Mouse (Mus musculus): ENCODE measurements around the gene Srebf1. TPM values are rescaled to one million over a fixed set of nuclear protein-coding genes. Genes with fewer than 3 reads are reported as not detected.

The Srebf1 gene
- total and polyA plus RNA-seq, 2 experiments: 151 to 580 TPM

DNA sequence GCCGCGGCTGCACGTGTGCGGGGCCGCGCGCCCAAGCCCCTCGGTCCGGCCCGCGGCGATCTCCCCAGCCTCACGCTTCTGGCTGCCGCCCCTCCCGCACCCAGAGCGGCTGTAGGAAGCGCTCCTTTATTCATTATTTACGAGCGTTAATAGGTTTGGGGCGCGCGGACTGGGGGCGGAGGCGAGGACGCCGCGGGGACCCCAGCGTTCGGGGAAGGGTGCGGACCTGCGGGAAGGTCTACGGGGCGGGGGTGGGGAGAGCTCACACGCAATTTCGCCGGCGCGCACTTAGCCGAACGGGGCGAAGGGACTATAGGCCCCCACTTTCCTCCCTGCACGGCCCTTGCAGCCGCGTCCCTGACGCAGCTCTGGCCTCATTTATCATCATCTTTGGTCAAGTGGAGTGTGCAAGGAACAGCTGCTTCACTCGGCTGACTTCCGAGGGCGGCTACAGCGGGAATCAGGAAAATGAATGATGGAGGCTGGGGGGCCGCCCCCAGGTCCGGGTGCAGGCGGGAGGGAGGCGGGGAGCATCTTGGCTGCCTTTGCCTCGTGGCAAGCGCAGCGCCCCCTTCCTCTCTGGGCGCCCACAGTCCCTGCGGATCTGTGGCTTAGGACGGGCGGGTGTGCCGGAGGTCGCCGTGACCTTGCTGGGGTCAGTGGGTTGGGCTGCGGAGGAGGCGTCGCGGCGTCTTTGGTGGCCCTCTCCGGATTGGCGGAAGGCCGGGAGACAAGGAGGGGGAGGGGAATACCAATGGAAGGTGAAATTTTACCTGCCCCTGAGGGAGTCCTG lies 46.0 kb downstream of the Srebf1 start:
- no peak for TF ChIP-seq POLR2A (IDR thresholded peaks at IDR 0.05; ENCODE audit: extremely low read depth, insufficient read depth, low read length)
- TF ChIP-seq CTCF (IDR thresholded peaks at IDR 0.05; ENCODE audit: low read depth, low read length): no peak
- H3K79me2 ChIP-seq (ENCODE audit: control insufficient read depth, insufficient read depth, low read length): peaks cover 15% of the 10 kb centered on the region; the same call in 1 of the 2 replicates
- peaks cover 18% of the 10 kb centered on the region for H3K4me1 ChIP-seq (ENCODE audit: control insufficient read depth, insufficient read depth, low read length)
- peak overlapping the region; percentile 66 for H3K9ac ChIP-seq (ENCODE audit: low read depth, low read length)
- H3K36me3 ChIP-seq (ENCODE audit: control insufficient read depth, insufficient read depth, low read length): no peaks in the 10 kb centered on the region
- no peaks in the 10 kb centered on the region for H3K27me3 ChIP-seq (ENCODE audit: control insufficient read depth, insufficient read depth, low read length)
- WGBS: 3% methylated on average over 71 of the region's 71 CpGs
- H3K4me3 ChIP-seq (ENCODE audit: insufficient read depth, low read depth, low read length): peak overlapping the region; percentile 32
- DNase-seq (ENCODE audit: extremely low read depth, low read depth, low spot score): no peak
- no peak overlapping the region for H3K27ac ChIP-seq (replicated peaks; ENCODE audit: insufficient read depth, low read depth, low read length)

DNA sequence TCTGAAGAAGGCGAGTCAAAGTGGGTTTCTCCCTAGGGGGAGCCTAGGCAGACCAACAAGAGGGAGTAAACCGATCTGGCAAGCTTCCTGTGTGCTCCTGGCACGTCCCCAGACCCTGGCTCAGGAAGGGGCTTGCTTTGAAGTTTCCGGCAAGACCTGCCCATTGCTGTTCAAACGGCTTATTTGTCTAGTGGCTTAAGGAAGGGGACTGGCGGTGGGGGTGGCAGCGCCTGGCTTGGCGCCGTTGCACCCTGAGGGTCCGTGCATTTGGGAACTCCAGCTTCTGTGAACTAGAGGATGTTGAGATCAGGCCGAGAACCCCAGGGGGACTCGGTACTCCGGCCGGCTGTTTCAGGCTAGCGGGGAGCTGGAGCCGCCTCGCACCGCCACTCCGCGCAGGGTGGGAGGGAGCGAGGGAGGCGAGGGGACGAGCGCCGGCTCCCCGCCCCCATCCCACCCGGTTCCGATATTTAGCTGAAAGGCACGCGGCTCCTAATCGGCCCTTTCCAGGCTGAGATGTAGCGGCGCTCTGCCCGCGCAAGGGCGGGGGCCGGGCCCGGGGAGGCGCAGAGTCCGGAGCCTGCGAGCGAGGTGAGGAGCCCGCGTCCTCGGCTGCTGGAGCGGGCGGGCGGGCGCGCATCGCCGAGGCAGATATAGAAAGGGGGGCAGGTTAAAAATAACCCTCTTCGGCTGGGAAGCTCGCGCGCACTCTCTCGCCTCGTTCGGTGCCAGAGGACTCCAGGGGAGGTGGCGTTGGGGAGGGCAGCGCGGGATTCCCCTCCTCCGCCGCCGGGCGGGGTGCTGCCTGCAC lies 46.8 kb downstream of the Srebf1 start:
- Histone ChIP-seq H3K36me3 (ENCODE audit: control insufficient read depth, insufficient read depth, low read length) (no peaks in the 10 kb centered on the region), H3K27ac (replicated peaks; ENCODE audit: insufficient read depth, low read depth, low read length) (no peak overlapping the region), H3K9ac (ENCODE audit: low read depth, low read length) (peak overlapping the region; percentile 66), H3K79me2 (ENCODE audit: control insufficient read depth, insufficient read depth, low read length) (peaks cover 15% of the 10 kb centered on the region; the same call in 1 of the 2 replicates), H3K4me1 (ENCODE audit: control insufficient read depth, insufficient read depth, low read length) (peaks cover 18% of the 10 kb centered on the region), H3K4me3 (ENCODE audit: insufficient read depth, low read depth, low read length) (peak overlapping the region; percentile 32; the same call in 1 of the 2 replicates), H3K27me3 (ENCODE audit: control insufficient read depth, insufficient read depth, low read length) (no peaks in the 10 kb centered on the region)
- no peak for TF ChIP-seq POLR2A (IDR thresholded peaks at IDR 0.05; ENCODE audit: extremely low read depth, insufficient read depth, low read length)
- TF ChIP-seq CTCF (IDR thresholded peaks at IDR 0.05; ENCODE audit: low read depth, low read length): no peak
- WGBS: 8% methylated on average over 66 of the region's 66 CpGs
- DNase-seq (ENCODE audit: extremely low read depth, low read depth, low spot score): no peak

DNA sequence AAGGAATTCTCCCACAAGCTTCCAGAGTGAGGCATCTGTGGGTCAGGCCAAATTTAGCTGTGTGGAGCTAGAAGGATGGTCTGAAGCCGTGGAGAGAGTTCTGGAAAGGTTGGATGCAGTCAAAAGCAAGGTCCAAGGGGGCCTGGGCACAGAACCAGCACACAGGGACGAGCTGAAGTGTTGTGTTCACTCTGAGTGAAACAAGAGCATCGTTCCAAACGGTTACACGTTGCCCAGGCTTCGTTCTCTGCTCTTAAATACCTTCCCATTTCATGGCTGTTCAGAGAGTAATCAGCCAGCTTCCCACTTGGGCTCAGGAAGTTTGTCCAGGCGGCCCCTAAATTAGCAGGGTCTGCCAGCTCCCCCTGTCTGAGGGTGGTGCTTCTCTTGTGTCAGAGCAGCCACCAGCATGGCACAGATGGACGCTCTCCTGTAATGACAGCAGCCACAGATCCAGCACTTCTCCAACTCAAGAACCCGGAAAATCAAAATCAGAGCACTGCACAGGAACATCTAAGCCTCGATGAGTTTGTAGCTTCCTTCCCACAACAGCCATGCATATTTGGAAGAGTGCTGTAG lies 48.7 kb downstream of the Srebf1 start:
- Histone ChIP-seq H3K4me1 (ENCODE audit: control insufficient read depth, insufficient read depth, low read length) (peaks cover 17% of the 10 kb centered on the region), H3K27ac (replicated peaks; ENCODE audit: insufficient read depth, low read depth, low read length) (no peak overlapping the region)

DNA sequence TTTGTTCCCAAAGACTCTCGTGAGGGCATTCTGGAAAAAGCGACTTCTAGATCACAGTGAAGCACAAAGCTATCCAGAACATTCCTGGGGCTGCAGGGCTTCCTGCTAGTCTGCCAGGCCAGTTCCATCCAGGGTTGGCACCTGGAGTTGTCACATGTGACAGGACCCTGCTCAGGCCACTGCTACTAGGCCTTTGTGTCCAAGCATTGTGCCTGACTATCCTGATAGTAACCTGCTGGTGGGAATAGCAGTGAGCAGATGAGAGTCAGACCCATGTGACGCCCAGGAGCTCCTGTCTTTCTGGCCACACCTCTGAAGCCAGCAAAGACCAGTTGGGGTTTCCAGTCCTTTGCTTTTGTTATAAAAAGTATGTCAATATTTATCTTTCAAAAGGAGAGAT lies 50.3 kb downstream of the Srebf1 start:
- 88% methylated on average over 3 of the region's 3 CpGs for WGBS

More for the DNA sequence above, 48.7 kb downstream of the Srebf1 start:
- Histone ChIP-seq H3K9ac (ENCODE audit: low read depth, low read length) (no peak overlapping the region), H3K36me3 (ENCODE audit: control insufficient read depth, insufficient read depth, low read length) (no peaks in the 10 kb centered on the region), H3K27me3 (ENCODE audit: control insufficient read depth, insufficient read depth, low read length) (no peaks in the 10 kb centered on the region), H3K79me2 (ENCODE audit: control insufficient read depth, insufficient read depth, low read length) (peaks cover 11% of the 10 kb centered on the region; the same call in 1 of the 2 replicates), H3K4me3 (ENCODE audit: insufficient read depth, low read depth, low read length) (no peak overlapping the region)
- 81% methylated on average over 10 of the region's 10 CpGs for WGBS
- DNase-seq (ENCODE audit: extremely low read depth, low read depth, low spot score): no peak
- TF ChIP-seq CTCF (IDR thresholded peaks at IDR 0.05; ENCODE audit: low read depth, low read length) (no peak), POLR2A (IDR thresholded peaks at IDR 0.05; ENCODE audit: extremely low read depth, insufficient read depth, low read length) (no peak)

DNA sequence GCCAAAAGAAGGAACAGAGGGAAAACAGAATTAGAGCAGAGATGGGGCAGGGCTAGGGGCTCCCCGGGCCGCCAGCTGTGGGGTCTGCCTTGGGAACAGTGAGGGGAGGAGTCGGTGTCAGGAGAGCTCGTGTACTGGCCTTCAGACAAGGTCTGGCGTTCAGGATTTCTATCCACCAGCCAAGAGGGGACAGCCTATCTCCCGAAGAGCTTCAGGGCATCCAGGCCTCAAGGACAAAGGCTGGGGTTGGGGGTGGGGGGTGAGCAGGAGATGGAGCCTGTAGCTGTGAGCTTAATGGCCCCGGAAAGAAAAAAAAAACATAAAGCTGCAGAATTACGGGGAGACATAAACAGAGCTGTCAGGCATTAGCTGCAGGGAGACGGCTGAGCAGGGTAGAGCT lies 53.6 kb downstream of the Srebf1 start:
- 80% methylated on average over 9 of the region's 9 CpGs for WGBS
- DNase-seq (ENCODE audit: extremely low read depth, low read depth, low spot score): no peak

More for the DNA sequence above, 50.3 kb downstream of the Srebf1 start:
- Histone ChIP-seq H3K9ac (ENCODE audit: low read depth, low read length) (no peak overlapping the region), H3K4me3 (ENCODE audit: insufficient read depth, low read depth, low read length) (no peak overlapping the region), H3K27me3 (ENCODE audit: control insufficient read depth, insufficient read depth, low read length) (no peaks in the 10 kb centered on the region), H3K36me3 (ENCODE audit: control insufficient read depth, insufficient read depth, low read length) (no peaks in the 10 kb centered on the region), H3K27ac (replicated peaks; ENCODE audit: insufficient read depth, low read depth, low read length) (no peak overlapping the region), H3K79me2 (ENCODE audit: control insufficient read depth, insufficient read depth, low read length) (peaks cover 11% of the 10 kb centered on the region; the same call in 1 of the 2 replicates), H3K4me1 (ENCODE audit: control insufficient read depth, insufficient read depth, low read length) (peaks cover 11% of the 10 kb centered on the region)
- TF ChIP-seq CTCF (IDR thresholded peaks at IDR 0.05; ENCODE audit: low read depth, low read length) (no peak), POLR2A (IDR thresholded peaks at IDR 0.05; ENCODE audit: extremely low read depth, insufficient read depth, low read length) (no peak)
- no peak for DNase-seq (ENCODE audit: extremely low read depth, low read depth, low spot score)

More for the DNA sequence above, 53.6 kb downstream of the Srebf1 start:
- no peak overlapping the region for H3K9ac ChIP-seq (ENCODE audit: low read depth, low read length)
- no peaks in the 10 kb centered on the region for H3K27me3 ChIP-seq (ENCODE audit: control insufficient read depth, insufficient read depth, low read length)
- no peak overlapping the region for H3K4me3 ChIP-seq (ENCODE audit: insufficient read depth, low read depth, low read length)
- H3K4me1 ChIP-seq (ENCODE audit: control insufficient read depth, insufficient read depth, low read length): peaks cover 9% of the 10 kb centered on the region
- no peak for TF ChIP-seq CTCF (IDR thresholded peaks at IDR 0.05; ENCODE audit: low read depth, low read length)
- no peak overlapping the region for H3K27ac ChIP-seq (replicated peaks; ENCODE audit: insufficient read depth, low read depth, low read length)
- H3K36me3 ChIP-seq (ENCODE audit: control insufficient read depth, insufficient read depth, low read length): no peaks in the 10 kb centered on the region
- peaks cover 4% of the 10 kb centered on the region; the same call in 1 of the 2 replicates for H3K79me2 ChIP-seq (ENCODE audit: control insufficient read depth, insufficient read depth, low read length)

Measured in liver, adult 2 months (tissue).